Mouse (Mus musculus): ENCODE measurements around the gene Asb13. TPM values are rescaled to one million over a fixed set of nuclear protein-coding genes. Genes with fewer than 3 reads are reported as not detected.

The Asb13 gene
- 4.8 and 5.7 TPM in 2 replicates for polyA plus RNA-seq (2015; fragmentation: Nextera tagmentation; extraction: Ambion mirVana)

DNA sequence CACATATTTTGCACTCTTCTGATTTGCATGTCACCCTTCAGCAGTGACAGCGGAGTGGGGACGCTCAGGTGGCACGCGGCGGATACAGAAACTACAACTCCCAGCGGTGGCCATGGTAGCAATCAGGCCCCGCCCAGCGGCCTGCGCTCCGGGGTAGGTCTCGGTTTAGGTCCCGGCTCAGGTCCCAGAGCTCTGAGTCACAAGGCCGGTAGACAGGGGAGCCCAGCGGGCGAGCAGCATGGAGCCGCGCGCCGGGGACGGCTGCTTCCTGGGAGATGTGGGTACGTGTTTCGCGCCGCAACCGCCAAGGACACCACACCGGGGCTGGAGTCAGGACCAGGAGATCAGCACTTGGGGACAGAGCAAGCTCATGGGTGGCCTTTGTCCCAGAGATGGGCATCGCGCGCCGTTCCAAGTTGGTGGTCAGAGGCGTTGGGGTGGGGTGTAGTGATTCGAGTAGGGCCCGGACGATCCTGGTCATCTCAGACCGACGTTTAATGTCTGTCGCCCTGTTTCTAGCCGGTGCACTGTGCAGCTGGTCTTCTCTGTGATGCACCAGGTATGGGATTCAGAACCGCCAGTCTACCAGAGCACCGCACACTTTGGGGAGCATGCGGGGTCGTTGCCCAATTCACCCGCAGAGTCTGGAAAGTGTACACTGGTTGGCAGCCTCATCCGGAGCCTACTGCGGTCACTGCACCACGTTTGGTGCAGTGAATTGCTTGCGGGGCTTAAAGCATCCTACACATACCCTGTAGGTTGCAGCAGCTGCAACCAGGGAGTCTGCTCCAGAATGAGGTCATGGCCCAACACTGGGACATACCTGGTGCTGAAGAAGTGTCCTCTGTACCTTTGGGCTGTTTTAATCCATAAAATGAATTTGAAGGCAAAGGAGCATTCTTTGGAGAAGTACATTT is at the start of gene Asb13:
Asb13 (plus strand) TSS at position 138 of the 917 bp plus-strand sequence.
- under 1% methylated on average over 47 of the region's 47 CpGs for WGBS
- Histone ChIP-seq H3K4me3 (ENCODE audit: low read length) (peak within 1 kb of the TSS; percentile 85), H3K9ac (ENCODE audit: low read length) (peak within 1 kb of the TSS; percentile 88), H3K36me3 (ENCODE audit: control insufficient read depth, insufficient read depth) (no peaks in the 10 kb centered on the region), H3K9me3 (replicated peaks; ENCODE audit: control insufficient read depth, low read length) (peaks cover 6% of the 10 kb centered on the region), H3K4me1 (ENCODE audit: control insufficient read depth, insufficient read depth, low read length) (no peaks in the 10 kb centered on the region), H3K4me2 (ENCODE audit: low read depth, low read length) (peak within 1 kb of the TSS; percentile 86), H3K27ac (ENCODE audit: low read length) (no peak within 1 kb of the TSS), H3K27me3 (ENCODE audit: control insufficient read depth, insufficient read depth, low read length) (no peaks in the 10 kb centered on the region)
- ATAC-seq (replicated peaks; ENCODE audit: extremely low read depth, insufficient read depth, low FRiP score) = peak; percentile 91

DNA sequence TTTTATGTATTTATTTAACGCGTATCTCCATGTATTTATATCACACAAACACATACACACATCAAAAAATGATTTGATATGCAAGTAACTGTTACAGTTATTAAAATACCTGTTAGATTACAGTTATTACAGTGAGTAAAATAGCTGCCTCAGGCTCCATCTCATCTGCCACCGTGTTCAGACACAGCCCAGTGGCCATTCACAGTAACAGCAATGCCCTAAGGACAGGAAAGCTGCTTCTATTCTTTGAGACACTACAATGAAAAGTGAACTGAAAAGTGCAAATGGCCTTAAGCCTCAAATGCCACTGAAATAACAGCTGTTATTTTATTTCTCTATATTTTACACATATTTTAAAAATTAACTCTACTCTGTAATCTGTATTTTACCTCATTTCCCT is 43.0 kb upstream of the Asb13 start:
- ATAC-seq (replicated peaks; ENCODE audit: extremely low read depth, insufficient read depth, low FRiP score) = no peak
- no peak overlapping the region for H3K27ac ChIP-seq (ENCODE audit: low read length)
- no peak overlapping the region for H3K4me3 ChIP-seq (ENCODE audit: low read length)
- no peaks in the 10 kb centered on the region for H3K9me3 ChIP-seq (replicated peaks; ENCODE audit: control insufficient read depth, low read length)
- H3K9ac ChIP-seq (ENCODE audit: low read length) = no peak overlapping the region
- peaks cover 32% of the 10 kb centered on the region for H3K36me3 ChIP-seq (ENCODE audit: control insufficient read depth, insufficient read depth)
- H3K4me2 ChIP-seq (ENCODE audit: low read depth, low read length) = no peak overlapping the region
- WGBS = 79% methylated on average over 3 of the region's 3 CpGs
- no peaks in the 10 kb centered on the region for H3K4me1 ChIP-seq (ENCODE audit: control insufficient read depth, insufficient read depth, low read length)
- no peaks in the 10 kb centered on the region for H3K27me3 ChIP-seq (ENCODE audit: control insufficient read depth, insufficient read depth, low read length)

DNA sequence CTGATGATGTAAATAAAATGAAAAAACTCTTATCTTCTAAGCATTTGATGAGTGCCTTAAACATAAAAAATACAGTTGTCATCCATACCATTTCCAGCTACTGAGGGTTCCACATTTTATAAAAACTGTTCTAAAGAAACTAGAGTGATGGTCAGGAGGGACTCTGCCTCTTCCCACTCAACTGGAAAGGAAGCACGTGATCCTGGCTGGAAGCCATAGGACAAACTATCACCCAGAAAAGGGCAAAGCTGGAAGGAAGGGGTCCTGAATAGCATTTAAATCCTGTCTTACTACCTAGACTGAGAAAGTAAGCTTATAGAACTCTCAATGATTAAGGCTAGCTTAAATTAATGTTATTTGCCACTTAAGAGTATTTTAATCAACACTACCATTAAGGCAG is 39.5 kb upstream of the Asb13 start:
- Histone ChIP-seq H3K4me3 (ENCODE audit: low read length) (no peak overlapping the region), H3K9ac (ENCODE audit: low read length) (no peak overlapping the region), H3K4me1 (ENCODE audit: control insufficient read depth, insufficient read depth, low read length) (no peaks in the 10 kb centered on the region), H3K27me3 (ENCODE audit: control insufficient read depth, insufficient read depth, low read length) (no peaks in the 10 kb centered on the region), H3K9me3 (replicated peaks; ENCODE audit: control insufficient read depth, low read length) (no peaks in the 10 kb centered on the region), H3K27ac (ENCODE audit: low read length) (no peak overlapping the region), H3K4me2 (ENCODE audit: low read depth, low read length) (no peak overlapping the region), H3K36me3 (ENCODE audit: control insufficient read depth, insufficient read depth) (peaks cover 37% of the 10 kb centered on the region)
- ATAC-seq (replicated peaks; ENCODE audit: extremely low read depth, insufficient read depth, low FRiP score) = no peak
- 82% methylated on average over 1 of the region's 1 CpGs for WGBS

DNA sequence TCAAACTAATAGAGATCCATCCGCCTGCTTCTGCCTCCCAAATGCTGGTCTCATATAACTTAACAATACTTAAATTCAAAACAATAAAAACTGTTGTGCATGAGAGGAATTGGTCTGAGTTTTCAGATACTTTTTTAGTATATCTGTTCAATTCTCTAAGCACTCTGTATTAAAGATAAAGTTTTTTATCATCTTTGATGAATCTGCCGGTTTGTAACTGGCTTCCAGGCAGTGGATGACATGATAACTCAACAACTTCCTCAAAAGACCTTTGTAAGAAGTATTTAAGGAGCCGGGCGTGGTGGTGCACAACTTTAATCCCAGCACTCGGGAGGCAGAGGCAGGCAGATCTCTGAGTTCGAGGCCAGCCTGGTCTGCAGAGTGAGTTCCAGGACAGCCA is 37.6 kb upstream of the Asb13 start:
- Histone ChIP-seq H3K4me2 (ENCODE audit: low read depth, low read length) (no peak overlapping the region), H3K27ac (ENCODE audit: low read length) (no peak overlapping the region), H3K9me3 (replicated peaks; ENCODE audit: control insufficient read depth, low read length) (no peaks in the 10 kb centered on the region), H3K4me3 (ENCODE audit: low read length) (no peak overlapping the region), H3K36me3 (ENCODE audit: control insufficient read depth, insufficient read depth) (peaks cover 32% of the 10 kb centered on the region), H3K4me1 (ENCODE audit: control insufficient read depth, insufficient read depth, low read length) (no peaks in the 10 kb centered on the region), H3K9ac (ENCODE audit: low read length) (no peak overlapping the region), H3K27me3 (ENCODE audit: control insufficient read depth, insufficient read depth, low read length) (no peaks in the 10 kb centered on the region)
- 93% methylated on average over 6 of the region's 6 CpGs for WGBS
- no peak for ATAC-seq (replicated peaks; ENCODE audit: extremely low read depth, insufficient read depth, low FRiP score)

DNA sequence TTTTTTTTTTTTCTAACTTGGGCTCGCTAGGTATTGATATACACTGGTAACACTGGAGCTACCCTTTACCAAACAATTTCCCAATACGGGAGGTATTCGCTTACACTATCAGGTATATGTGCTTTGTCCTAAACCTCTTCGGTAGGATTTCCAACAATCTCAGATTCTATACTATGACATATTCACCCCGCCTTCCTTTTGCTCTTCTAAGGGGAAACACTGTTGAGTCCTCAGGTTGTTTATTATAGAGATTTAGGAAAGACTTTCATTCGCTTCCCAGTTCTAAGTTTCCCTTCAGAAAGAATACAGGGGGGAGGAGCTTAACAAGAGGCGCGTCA is 24.1 kb upstream of the Asb13 start:
- H3K9ac ChIP-seq (ENCODE audit: low read length) = peak overlapping the region; percentile 91
- H3K9me3 ChIP-seq (replicated peaks; ENCODE audit: control insufficient read depth, low read length) = peaks cover 5% of the 10 kb centered on the region; the same call in 1 of the 2 replicates
- H3K4me2 ChIP-seq (ENCODE audit: low read depth, low read length) = peak overlapping the region; percentile 85
- no peak overlapping the region; the same call in 1 of the 2 replicates for H3K27ac ChIP-seq (ENCODE audit: low read length)
- H3K27me3 ChIP-seq (ENCODE audit: control insufficient read depth, insufficient read depth, low read length) = no peaks in the 10 kb centered on the region
- H3K4me1 ChIP-seq (ENCODE audit: control insufficient read depth, insufficient read depth, low read length) = peaks cover 3% of the 10 kb centered on the region; the same call in 1 of the 2 replicates
- peak overlapping the region; percentile 96 for H3K4me3 ChIP-seq (ENCODE audit: low read length)
- ATAC-seq (replicated peaks; ENCODE audit: extremely low read depth, insufficient read depth, low FRiP score) = no peak
- WGBS = 20% methylated on average over 8 of the region's 8 CpGs
- no peaks in the 10 kb centered on the region for H3K36me3 ChIP-seq (ENCODE audit: control insufficient read depth, insufficient read depth)

DNA sequence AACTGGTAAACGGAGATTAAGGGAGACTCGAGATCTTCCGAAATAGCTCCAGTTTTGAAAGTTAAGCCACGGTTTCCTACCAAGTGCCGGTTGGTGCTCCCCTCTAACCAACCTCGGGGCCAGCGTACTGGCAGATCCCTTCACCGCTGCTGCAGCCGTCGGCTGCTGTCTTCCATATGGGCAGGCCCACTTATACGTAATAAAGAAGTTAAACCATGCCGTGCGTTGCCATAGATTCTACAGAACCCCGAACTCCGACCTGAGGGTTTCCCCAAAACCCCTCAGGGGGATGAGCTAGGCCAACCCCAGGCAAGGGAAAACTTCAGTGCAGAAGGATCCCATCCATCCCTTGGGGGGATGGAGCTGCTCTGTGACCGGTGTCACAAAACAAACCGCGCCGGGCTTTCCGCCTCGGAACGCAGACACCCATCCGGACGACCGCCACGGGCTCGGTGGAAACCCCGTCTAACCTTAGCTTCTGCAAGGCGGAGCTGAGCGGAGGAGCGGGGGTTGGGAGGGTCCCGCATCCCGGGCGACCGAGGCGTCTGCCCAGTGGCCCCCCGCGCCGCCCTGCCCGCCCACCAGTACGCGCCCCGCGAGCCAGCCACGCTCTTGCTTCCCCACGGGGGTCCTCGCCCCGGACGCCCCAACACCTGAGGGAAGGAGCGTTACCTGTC is 23.6 kb upstream of the Asb13 start:
- peak overlapping the region; percentile 85 for H3K4me2 ChIP-seq (ENCODE audit: low read depth, low read length)
- peak overlapping the region; percentile 96 for H3K27ac ChIP-seq (ENCODE audit: low read length)
- H3K4me1 ChIP-seq (ENCODE audit: control insufficient read depth, insufficient read depth, low read length) = peaks cover 3% of the 10 kb centered on the region; the same call in 1 of the 2 replicates
- WGBS = 0% methylated on average over 47 of the region's 50 CpGs
- peak overlapping the region; percentile 96 for H3K4me3 ChIP-seq (ENCODE audit: low read length)
- no peaks in the 10 kb centered on the region for H3K36me3 ChIP-seq (ENCODE audit: control insufficient read depth, insufficient read depth)
- no peaks in the 10 kb centered on the region for H3K27me3 ChIP-seq (ENCODE audit: control insufficient read depth, insufficient read depth, low read length)
- ATAC-seq (replicated peaks; ENCODE audit: extremely low read depth, insufficient read depth, low FRiP score) = peak; percentile 37
- H3K9me3 ChIP-seq (replicated peaks; ENCODE audit: control insufficient read depth, low read length) = peaks cover 5% of the 10 kb centered on the region; the same call in 1 of the 2 replicates
- peak overlapping the region; percentile 91 for H3K9ac ChIP-seq (ENCODE audit: low read length)

DNA sequence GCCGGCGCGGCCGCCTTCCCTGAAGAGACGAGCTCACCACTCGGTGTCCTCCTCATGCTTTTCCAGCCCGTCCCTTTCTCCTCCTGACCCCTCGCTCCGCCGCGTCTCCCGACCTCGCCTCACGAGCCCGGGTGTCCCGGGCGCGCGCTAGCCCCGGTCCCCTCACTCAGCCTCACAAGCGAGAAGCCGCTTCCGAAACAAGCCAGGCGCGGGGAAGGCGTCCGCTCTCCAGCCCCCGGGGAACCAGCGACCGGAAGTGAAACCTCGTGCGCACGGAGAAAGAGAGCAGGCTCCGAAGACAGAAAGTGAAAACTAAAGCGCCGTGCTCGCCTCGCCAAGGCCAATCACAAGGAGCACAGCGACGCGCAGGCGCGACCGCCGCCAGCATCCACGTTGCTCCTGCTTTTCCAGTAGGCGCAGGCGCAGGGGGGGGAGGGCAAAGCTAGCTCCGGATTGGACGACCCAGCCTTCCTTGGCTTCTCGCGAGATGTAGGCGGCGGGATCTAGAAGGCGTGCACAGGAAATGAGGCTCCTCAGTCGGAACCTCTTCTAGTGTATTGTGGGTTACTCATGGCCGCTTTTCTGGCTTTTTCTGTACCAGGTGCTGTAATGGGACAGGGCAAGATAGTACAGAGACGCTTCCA is 22.9 kb upstream of the Asb13 start, which contains the start of gene Fam208b:
Fam208b (minus strand) TSS at position 314 of the 644 bp plus-strand sequence.
- peak within 1 kb of the TSS; percentile 91 for H3K9ac ChIP-seq (ENCODE audit: low read length)
- H3K4me3 ChIP-seq (ENCODE audit: low read length) = peak within 1 kb of the TSS; percentile 96
- H3K4me1 ChIP-seq (ENCODE audit: control insufficient read depth, insufficient read depth, low read length) = peaks cover 3% of the 10 kb centered on the region; the same call in 1 of the 2 replicates
- H3K27me3 ChIP-seq (ENCODE audit: control insufficient read depth, insufficient read depth, low read length) = no peaks in the 10 kb centered on the region
- peaks cover 5% of the 10 kb centered on the region; the same call in 1 of the 2 replicates for H3K9me3 ChIP-seq (replicated peaks; ENCODE audit: control insufficient read depth, low read length)
- WGBS = 1% methylated on average over 58 of the region's 58 CpGs
- no peaks in the 10 kb centered on the region for H3K36me3 ChIP-seq (ENCODE audit: control insufficient read depth, insufficient read depth)
- peak within 1 kb of the TSS; percentile 96 for H3K27ac ChIP-seq (ENCODE audit: low read length)
- ATAC-seq (replicated peaks; ENCODE audit: extremely low read depth, insufficient read depth, low FRiP score) = peak; percentile 100
- H3K4me2 ChIP-seq (ENCODE audit: low read depth, low read length) = peak within 1 kb of the TSS; percentile 85

DNA sequence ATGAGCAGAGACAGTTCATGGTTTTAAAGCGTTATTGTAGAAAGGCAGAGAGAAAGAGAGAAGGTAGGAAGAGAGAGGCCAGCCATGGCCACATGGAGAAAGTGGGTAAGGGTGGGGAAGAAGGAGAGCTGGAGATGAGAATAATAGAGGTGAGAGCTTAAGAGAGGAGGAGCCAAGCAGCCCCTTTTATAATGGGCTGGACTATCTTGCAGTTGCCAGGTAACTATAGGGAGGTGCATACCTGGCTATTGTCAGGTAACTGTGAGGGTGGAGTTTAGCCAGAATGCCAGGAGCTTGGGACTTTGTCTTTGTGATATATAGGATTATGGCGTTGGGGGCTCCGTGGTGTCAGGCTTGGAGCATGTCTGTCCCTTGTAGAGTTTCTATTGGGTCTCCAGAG is 6.7 kb upstream of the Asb13 start:
- H3K9me3 ChIP-seq (replicated peaks; ENCODE audit: control insufficient read depth, low read length) = peaks cover 6% of the 10 kb centered on the region
- H3K4me3 ChIP-seq (ENCODE audit: low read length) = no peak overlapping the region
- no peak overlapping the region for H3K4me2 ChIP-seq (ENCODE audit: low read depth, low read length)
- ATAC-seq (replicated peaks; ENCODE audit: extremely low read depth, insufficient read depth, low FRiP score) = no peak
- H3K27me3 ChIP-seq (ENCODE audit: control insufficient read depth, insufficient read depth, low read length) = 0 out of 2 replicates have a peak, but pooled peaks cover 3% of the 10 kb centered on the region
- no peak overlapping the region for H3K9ac ChIP-seq (ENCODE audit: low read length)
- no peaks in the 10 kb centered on the region for H3K4me1 ChIP-seq (ENCODE audit: control insufficient read depth, insufficient read depth, low read length)
- no peak overlapping the region for H3K27ac ChIP-seq (ENCODE audit: low read length)
- WGBS = 57% methylated on average over 3 of the region's 3 CpGs
- H3K36me3 ChIP-seq (ENCODE audit: control insufficient read depth, insufficient read depth) = no peaks in the 10 kb centered on the region

Measured in heart, embryonic 16.5 days (tissue).